Mouse (Mus musculus) forebrain, embryonic 12.5 days (tissue): Measurements from ENCODE around the gene 1110032F04Rik. TPM values are rescaled to one million over a fixed set of nuclear protein-coding genes. Genes with fewer than 3 reads are reported as not detected.
A peak's percentile ranks its signal among the peaks of the same experiment; 100 is the strongest.

Experiments
- ATAC-seq: fragments of 200-750 bp; cut with Nextera tagmentation; 2 replicates; pipeline ENCODE4 v1.8.0; 2017; ENCODE audit warnings: moderate TSS enrichment; ENCODE audit not compliant: low FRiP score
- H3K27ac ChIP-seq: fragments of 300-500 bp; sonication (generic); 2 replicates; pipeline ENCODE4 v1.5.1; 2016; ENCODE audit warnings: mild to moderate bottlenecking
- H3K27me3 ChIP-seq: fragments of 300-500 bp; sonication (generic); 2 replicates; pipeline ENCODE4 v1.6.1; 2016; ENCODE audit warnings: mild to moderate bottlenecking
- H3K36me3 ChIP-seq: fragments of 300-500 bp; sonication (generic); replicated peaks from 2 replicates; pipeline ENCODE4 v1.6.1; 2016; ENCODE audit warnings: mild to moderate bottlenecking
- H3K4me1 ChIP-seq: fragments of 300-500 bp; sonication (generic); 2 replicates; pipeline ENCODE4 v1.6.1; 2016
- H3K4me2 ChIP-seq: fragments of 300-500 bp; sonication (generic); 2 replicates; pipeline ENCODE4 v1.6.1; 2016; ENCODE audit warnings: mild to moderate bottlenecking, moderate library complexity
- H3K4me3 ChIP-seq: fragments of 300-500 bp; sonication (generic); replicated peaks from 2 replicates; pipeline ENCODE4 v1.5.1; 2016; ENCODE audit warnings: mild to moderate bottlenecking
- H3K9ac ChIP-seq: fragments of 300-500 bp; sonication (generic); 2 replicates; pipeline ENCODE4 v1.6.1; 2016; ENCODE audit warnings: mild to moderate bottlenecking
- H3K9me3 ChIP-seq: fragments of 300-500 bp; sonication (generic); 2 replicates; pipeline ENCODE4 v1.6.1; 2016
- WGBS: fragments of 180-500 bp; shearing (Covaris S2); methylation state at CpG from one replicate; pipeline ENCODE4 v1.1.7; 2016; 5-methylcytosine and 5-hydroxymethylcytosine counted together
- polyA plus RNA-seq: library from polyadenylated mRNA; unstranded; fragments of >200 nt; fragmentation: Nextera tagmentation; extraction: Ambion mirVana; gene quantifications from 2 replicates; pipeline ENCODE4 v1.2.1, GENCODE M21; 2016

The 1110032F04Rik gene
- 1.5 and 2.0 TPM in 2 replicates for polyA plus RNA-seq

DNA sequence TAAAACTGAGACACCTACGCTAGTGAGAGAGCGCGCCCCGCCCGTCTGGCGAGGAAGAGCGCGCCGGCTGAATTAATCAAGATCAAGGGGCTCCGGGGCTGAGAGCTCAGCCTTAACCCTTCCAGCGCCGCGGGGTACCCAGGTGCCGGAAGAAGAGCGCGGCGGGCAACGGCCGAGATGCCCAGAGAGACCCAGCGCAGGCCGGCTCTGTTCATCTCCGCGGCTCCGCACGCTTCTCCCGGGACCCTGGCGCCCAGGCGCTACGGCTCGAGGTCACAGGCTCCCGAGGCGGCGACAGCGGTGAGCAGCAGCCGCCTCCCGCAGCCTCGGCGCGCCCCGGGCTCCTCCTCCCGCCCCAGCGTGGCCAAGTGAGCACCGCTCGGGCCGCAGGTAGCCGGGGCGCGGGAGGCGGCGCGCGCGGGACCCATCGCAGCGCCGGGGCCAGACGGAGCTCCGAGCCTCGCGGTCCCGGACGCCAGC, at the start of gene 1110032F04Rik:
Gene 1110032F04Rik (plus strand): TSS at position 376 of the 480 bp plus-strand sequence.
- peak within 1 kb of the TSS; percentile 75 for H3K9ac ChIP-seq
- peak within 1 kb of the TSS; percentile 100 for H3K4me2 ChIP-seq
- peak; percentile 83 for ATAC-seq
- 0 out of 2 replicates have a peak within 1 kb of the TSS, but pooled peaks have one; percentile 53 for H3K27ac ChIP-seq
- peaks cover 38% of the 10 kb centered on the region for H3K27me3 ChIP-seq
- peaks cover 19% of the 10 kb centered on the region for H3K4me1 ChIP-seq
- H3K9me3 ChIP-seq = no peaks in the 10 kb centered on the region
- WGBS = under 1% methylated on average over 62 of the region's 62 CpGs
- no peaks in the 10 kb centered on the region for H3K36me3 ChIP-seq
- H3K4me3 ChIP-seq = peak within 1 kb of the TSS; percentile 74

GRCm38 (mm10) chr3:68821406-68821805, 48.0 kb upstream of the 1110032F04Rik start:
- H3K4me3 ChIP-seq = no peak overlapping the region
- H3K27me3 ChIP-seq = no peaks in the 10 kb centered on the region
- H3K4me2 ChIP-seq = no peak overlapping the region
- no peak overlapping the region for H3K27ac ChIP-seq
- no peaks in the 10 kb centered on the region for H3K36me3 ChIP-seq
- peaks cover 13% of the 10 kb centered on the region; the same call in 1 of the 2 replicates for H3K4me1 ChIP-seq
- no peak for ATAC-seq
- H3K9ac ChIP-seq = no peak overlapping the region
- 83% methylated on average over 4 of the region's 4 CpGs for WGBS
- no peaks in the 10 kb centered on the region for H3K9me3 ChIP-seq

DNA sequence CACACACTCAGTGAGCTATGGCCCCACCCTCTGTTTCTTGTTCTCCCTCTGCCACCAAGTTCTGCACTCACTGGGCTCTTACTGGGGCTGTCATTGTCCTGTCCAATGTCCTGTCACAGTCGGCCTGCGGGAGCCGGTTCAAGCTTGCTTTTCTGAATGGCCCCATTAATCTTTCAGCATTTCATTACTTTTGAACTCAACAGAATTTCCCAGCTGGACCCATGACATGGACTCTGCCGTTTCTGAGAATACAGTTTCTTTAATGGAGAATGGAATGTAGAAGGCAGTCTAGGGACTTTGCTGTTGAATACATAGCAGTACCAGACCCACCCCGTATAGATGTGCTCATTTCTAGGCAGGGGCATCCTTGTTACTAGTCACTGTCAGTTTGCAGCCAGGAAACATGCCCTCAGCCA, 47.5 kb upstream of the 1110032F04Rik start:
- Histone ChIP-seq H3K27me3 (no peaks in the 10 kb centered on the region), H3K4me1 (peaks cover 13% of the 10 kb centered on the region; the same call in 1 of the 2 replicates), H3K4me2 (no peak overlapping the region), H3K9me3 (no peaks in the 10 kb centered on the region), H3K4me3 (no peak overlapping the region), H3K9ac (no peak overlapping the region), H3K36me3 (no peaks in the 10 kb centered on the region), H3K27ac (no peak overlapping the region)
- ATAC-seq = no peak
- 45% methylated on average over 5 of the region's 5 CpGs for WGBS

DNA sequence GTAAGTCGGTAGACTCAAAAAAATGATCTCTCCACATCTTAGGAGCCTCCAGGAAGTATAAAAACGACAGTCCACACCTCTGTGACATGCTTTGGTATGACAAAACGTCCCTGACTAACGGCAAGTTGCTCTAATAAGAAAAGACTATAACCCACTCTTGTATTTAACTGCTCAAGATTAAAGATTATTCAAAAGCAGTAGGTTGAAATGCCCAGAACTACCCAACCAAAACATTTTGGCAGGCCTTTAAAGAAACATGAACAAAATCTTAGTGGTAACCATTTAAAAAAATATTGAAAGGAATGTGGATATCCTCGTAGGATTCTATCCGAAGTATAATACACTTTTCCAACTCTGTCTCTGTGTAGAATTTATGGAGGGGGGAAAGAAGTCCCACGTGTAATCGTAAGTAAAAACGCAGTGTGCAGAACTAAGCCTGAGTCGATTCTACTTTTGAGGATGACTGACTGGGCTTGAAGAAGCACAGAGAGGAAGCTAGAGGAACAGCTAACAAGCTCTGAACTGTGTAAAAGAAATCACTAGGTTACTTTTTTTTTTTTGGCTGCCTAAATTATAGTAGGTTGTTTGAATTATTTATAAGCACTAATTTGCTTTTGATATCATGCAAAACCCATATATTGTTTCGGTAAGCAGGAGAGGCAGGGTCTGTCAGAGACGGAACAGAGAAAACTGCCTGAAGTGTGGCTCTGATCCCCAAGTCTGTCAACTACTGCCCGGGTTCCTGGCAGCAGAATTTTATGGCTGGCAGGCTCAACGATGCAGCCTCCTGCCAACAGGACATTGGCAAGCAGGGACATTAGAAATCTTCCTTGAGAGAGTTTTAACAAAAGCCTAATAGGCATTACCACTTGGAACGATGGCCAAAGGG, 45.3 kb upstream of the 1110032F04Rik start:
- H3K4me1 ChIP-seq = peaks cover 13% of the 10 kb centered on the region; the same call in 1 of the 2 replicates
- H3K9me3 ChIP-seq = no peaks in the 10 kb centered on the region
- no peaks in the 10 kb centered on the region for H3K27me3 ChIP-seq
- no peak overlapping the region for H3K4me2 ChIP-seq
- ATAC-seq = no peak
- WGBS = 70% methylated on average over 15 of the region's 15 CpGs
- H3K4me3 ChIP-seq = no peak overlapping the region
- no peak overlapping the region for H3K9ac ChIP-seq
- no peaks in the 10 kb centered on the region for H3K36me3 ChIP-seq
- no peak overlapping the region for H3K27ac ChIP-seq

DNA sequence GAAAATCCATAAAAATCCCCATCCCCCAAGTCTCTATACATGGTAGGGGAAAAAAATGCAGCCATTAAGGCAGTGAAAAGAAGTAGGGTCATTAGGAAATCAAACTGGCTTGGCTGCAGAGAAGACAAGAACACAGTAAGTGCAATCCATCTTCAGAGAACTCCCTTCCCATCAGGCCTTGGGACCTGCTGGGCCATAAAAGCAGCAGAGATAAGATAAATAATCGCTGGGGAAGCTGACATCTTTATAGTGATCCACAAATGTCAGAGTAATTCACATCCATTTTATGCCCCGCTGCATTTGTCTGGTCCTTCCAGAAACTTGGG, 44.7 kb upstream of the 1110032F04Rik start:
- Histone ChIP-seq H3K27me3 (no peaks in the 10 kb centered on the region), H3K9ac (no peak overlapping the region), H3K27ac (no peak overlapping the region), H3K9me3 (no peaks in the 10 kb centered on the region), H3K4me1 (peaks cover 13% of the 10 kb centered on the region; the same call in 1 of the 2 replicates), H3K4me3 (no peak overlapping the region), H3K4me2 (no peak overlapping the region), H3K36me3 (no peaks in the 10 kb centered on the region)
- ATAC-seq = no peak
- WGBS = 85% methylated on average over 2 of the region's 2 CpGs

- WGBS = 83% methylated on average over 8 of the region's 8 CpGs
- Histone ChIP-seq H3K4me3 (no peak overlapping the region), H3K9ac (no peak overlapping the region), H3K27ac (no peak overlapping the region), H3K4me1 (peaks cover 13% of the 10 kb centered on the region; the same call in 1 of the 2 replicates), H3K9me3 (no peaks in the 10 kb centered on the region), H3K4me2 (no peak overlapping the region), H3K36me3 (no peaks in the 10 kb centered on the region), H3K27me3 (no peaks in the 10 kb centered on the region)
- ATAC-seq = no peak
Measured at GRCm38 (mm10) chr3:68825151-68825550, 44.2 kb upstream of the 1110032F04Rik start.

- Histone ChIP-seq H3K4me3 (no peak overlapping the region), H3K4me1 (peaks cover 8% of the 10 kb centered on the region; the same call in 1 of the 2 replicates), H3K9ac (no peak overlapping the region), H3K4me2 (no peak overlapping the region), H3K9me3 (no peaks in the 10 kb centered on the region), H3K27ac (no peak overlapping the region), H3K27me3 (no peaks in the 10 kb centered on the region), H3K36me3 (no peaks in the 10 kb centered on the region)
- WGBS = 93% methylated on average over 5 of the region's 5 CpGs
- ATAC-seq = no peak
Measured at GRCm38 (mm10) chr3:68827671-68828070, 41.7 kb upstream of the 1110032F04Rik start.

GRCm38 (mm10) chr3:68829944-68830343, 39.4 kb upstream of the 1110032F04Rik start:
- no peak overlapping the region for H3K27ac ChIP-seq
- WGBS = 89% methylated on average over 3 of the region's 3 CpGs
- no peak overlapping the region for H3K4me3 ChIP-seq
- no peak for ATAC-seq
- no peaks in the 10 kb centered on the region for H3K36me3 ChIP-seq
- H3K27me3 ChIP-seq = no peaks in the 10 kb centered on the region
- H3K4me1 ChIP-seq = 0 out of 2 replicates have a peak, but pooled peaks cover 2% of the 10 kb centered on the region
- no peak overlapping the region for H3K4me2 ChIP-seq
- H3K9me3 ChIP-seq = no peaks in the 10 kb centered on the region
- no peak overlapping the region for H3K9ac ChIP-seq

DNA sequence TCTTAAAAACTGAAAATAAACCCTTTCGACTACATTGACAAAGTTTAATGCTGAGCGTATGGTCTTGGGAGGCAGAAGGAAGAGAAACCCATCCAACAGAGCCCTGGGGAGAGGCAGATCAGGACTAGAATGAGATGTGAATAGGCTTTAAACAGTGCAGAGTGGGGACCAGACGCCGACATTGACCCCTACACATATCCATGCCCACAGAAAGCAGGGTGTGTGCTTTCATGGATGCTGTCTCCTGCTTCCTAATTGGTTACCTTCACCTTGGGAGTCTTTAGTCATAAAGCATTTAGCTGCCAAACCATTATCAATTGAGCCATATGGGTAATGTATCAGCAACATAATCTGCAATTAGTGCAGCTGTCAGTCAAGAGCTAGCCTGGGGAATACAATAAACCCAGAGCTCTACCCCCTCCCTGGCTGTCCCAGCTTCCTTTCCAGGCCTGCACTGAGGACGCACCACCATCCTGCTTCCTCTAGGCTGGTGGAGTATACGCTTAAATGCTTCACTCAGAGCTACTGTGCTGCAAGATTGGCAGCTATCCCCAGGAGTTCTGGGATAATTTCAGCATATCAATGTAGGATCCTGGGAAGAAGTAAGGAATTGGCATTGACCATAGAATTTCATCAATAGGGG, 32.4 kb upstream of the 1110032F04Rik start:
- no peak overlapping the region for H3K4me2 ChIP-seq
- H3K27ac ChIP-seq = no peak overlapping the region
- ATAC-seq = no peak
- no peak overlapping the region for H3K9ac ChIP-seq
- no peak overlapping the region for H3K4me3 ChIP-seq
- peaks cover 7% of the 10 kb centered on the region; the same call in 1 of the 2 replicates for H3K4me1 ChIP-seq
- no peaks in the 10 kb centered on the region for H3K9me3 ChIP-seq
- 64% methylated on average over 6 of the region's 6 CpGs for WGBS
- H3K36me3 ChIP-seq = no peaks in the 10 kb centered on the region
- no peaks in the 10 kb centered on the region for H3K27me3 ChIP-seq

GRCm38 (mm10) chr3:68840206-68840605, 29.2 kb upstream of the 1110032F04Rik start:
- WGBS = 30% methylated on average over 4 of the region's 4 CpGs
- Histone ChIP-seq H3K9me3 (no peaks in the 10 kb centered on the region), H3K4me1 (peaks cover 7% of the 10 kb centered on the region; the same call in 1 of the 2 replicates), H3K27me3 (no peaks in the 10 kb centered on the region), H3K27ac (no peak overlapping the region), H3K36me3 (no peaks in the 10 kb centered on the region), H3K4me2 (no peak overlapping the region), H3K9ac (no peak overlapping the region), H3K4me3 (no peak overlapping the region)
- ATAC-seq = no peak

GRCm38 (mm10) chr3:68844025-68844424, 25.4 kb upstream of the 1110032F04Rik start:
- no peak for ATAC-seq
- Histone ChIP-seq H3K9me3 (no peaks in the 10 kb centered on the region), H3K9ac (no peak overlapping the region), H3K4me2 (no peak overlapping the region), H3K4me1 (no peaks in the 10 kb centered on the region), H3K36me3 (no peaks in the 10 kb centered on the region), H3K4me3 (no peak overlapping the region), H3K27ac (no peak overlapping the region), H3K27me3 (no peaks in the 10 kb centered on the region)
- 94% methylated on average over 4 of the region's 4 CpGs for WGBS

DNA sequence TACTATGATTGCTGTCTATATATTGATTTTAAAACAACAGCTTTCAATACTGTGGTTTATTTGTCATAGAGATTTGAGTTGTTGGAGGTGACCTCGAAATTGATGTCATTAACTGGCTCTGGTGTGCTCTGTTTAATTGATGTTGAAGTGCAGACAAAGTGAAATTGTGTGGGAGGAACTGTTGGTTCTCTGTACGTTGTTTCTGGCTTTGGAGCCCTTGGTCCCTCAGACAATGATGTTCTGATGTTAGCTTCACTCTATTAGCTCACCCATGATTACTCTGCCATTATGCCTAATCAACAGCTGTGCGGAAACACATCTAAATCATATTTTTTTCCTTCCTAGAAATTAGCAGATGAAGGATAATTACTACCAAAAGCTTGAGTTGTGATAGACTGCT, 21.1 kb upstream of the 1110032F04Rik start:
- H3K27ac ChIP-seq = no peak overlapping the region
- WGBS = 64% methylated on average over 3 of the region's 3 CpGs
- no peaks in the 10 kb centered on the region for H3K36me3 ChIP-seq
- H3K9me3 ChIP-seq = no peaks in the 10 kb centered on the region
- H3K4me3 ChIP-seq = no peak overlapping the region
- no peaks in the 10 kb centered on the region for H3K27me3 ChIP-seq
- no peak overlapping the region for H3K4me2 ChIP-seq
- no peak overlapping the region for H3K9ac ChIP-seq
- ATAC-seq = no peak
- no peaks in the 10 kb centered on the region for H3K4me1 ChIP-seq
